Mouse (Mus musculus) layer of hippocampus, adult 9-11 months (tissue): ENCODE data around the gene Olfr129.

Experiments
- DNase-seq: peaks from one replicate; pipeline ENCODE4 v3.0.0; 2022

Gene Olfr129

DNA sequence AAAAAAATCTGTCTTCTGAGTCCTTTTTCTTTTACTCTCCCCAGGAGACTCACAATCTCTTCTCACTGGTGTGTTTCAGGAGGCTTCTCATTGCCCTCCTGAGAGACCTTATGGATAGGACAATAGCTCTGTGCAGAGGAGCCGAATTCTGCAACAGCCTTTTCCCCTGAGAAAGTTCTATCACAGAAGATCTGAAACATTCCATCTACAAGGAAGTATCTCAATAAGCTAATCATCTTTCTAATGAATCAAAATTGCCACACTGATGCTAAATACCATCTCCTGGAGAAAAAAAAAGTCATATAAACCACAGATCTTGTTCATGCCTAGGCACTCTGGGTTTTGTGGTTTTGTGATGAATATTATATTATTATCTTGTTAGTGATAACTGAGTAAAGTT lies at the start of gene Olfr129:
Gene Olfr129, minus strand, starts transcription at position 101 of the 400 bp plus-strand sequence.
- no peak for DNase-seq

DNA sequence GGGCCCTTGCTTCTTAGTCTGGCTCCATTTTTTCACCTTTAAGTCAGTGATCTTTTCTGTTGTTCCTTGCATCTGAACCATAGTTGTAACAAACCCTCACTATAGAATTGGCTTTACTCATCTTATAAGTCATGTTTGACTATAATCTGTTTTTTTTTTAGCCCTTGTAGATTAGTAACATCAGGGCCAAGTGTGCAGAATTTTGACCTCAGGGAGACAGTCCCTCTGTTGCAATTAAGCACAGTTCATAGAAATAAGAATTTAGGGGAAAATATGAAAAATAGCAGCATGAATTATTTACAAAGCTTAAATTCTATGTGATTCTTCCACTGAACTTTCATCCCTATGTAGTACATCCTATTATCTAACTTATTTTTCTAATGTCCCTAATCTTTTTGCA lies 28.7 kb upstream of the Olfr129 start, which contains the start of gene Olfr131:
Gene Olfr131, minus strand, starts transcription at position 101 of the 400 bp plus-strand sequence.
- DNase-seq: no peak

DNA sequence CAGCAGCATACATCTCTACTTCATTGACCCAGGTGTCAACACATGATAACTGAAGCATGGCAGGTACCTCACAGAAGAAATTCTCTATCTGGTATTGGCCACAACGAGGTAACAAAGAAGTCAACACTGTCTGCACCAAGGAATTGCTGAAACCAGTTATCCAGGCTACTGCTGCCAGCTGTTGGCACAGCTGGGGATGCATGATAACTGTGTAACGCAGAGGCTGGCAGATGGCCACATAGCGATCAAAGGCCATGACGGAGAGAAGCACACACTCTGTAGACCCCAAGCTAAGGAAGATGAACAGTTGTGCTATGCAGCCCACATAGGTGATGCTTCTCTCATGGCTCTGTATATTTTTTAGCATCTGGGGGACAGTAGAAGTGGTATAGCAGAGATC lies 22.5 kb upstream of the Olfr129 start:
- no peak for DNase-seq

DNA sequence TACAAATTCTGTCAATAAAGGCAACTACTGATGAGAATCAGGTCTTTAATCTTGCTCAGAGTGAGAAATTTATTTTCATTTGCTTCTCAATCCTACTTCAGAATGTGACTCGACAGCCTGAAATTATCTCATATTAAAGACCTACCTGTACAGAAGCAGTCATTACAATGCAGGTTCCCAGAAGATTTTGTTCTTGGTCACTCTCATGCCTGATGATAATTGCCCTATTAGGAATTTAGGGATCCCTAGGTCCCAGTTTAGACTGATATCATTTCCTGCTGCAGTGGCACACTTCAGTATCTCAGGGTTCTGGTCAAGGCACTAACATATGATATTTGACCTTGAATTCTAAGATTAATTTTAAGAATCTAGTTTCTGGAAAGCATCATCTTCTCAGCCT lies 3.7 kb upstream of the Olfr129 start, which contains the start of gene Olfr130:
Gene Olfr130, plus strand, starts transcription at position 301 of the 400 bp plus-strand sequence.
- no peak for DNase-seq

DNA sequence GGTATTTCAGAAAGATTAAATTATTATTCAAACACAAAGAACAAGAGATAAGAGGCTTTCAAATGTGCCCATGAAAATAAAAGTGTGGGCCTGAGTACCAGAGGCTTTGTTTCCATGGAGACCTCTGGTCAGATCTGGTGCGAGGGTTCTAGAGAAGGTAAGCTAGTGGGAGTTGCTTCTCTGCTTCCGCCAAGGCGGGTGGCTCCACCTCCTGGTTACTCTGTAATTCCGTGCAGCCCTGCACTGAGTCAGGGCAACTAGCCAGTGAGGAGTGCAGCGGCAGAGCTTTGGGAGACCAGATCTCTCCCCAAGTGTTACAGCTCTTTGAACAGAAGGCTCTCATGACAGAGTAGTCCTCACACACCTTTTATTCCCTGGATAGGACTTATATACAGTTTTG lies 33.6 kb downstream of the Olfr129 start:
- no peak for DNase-seq

DNA sequence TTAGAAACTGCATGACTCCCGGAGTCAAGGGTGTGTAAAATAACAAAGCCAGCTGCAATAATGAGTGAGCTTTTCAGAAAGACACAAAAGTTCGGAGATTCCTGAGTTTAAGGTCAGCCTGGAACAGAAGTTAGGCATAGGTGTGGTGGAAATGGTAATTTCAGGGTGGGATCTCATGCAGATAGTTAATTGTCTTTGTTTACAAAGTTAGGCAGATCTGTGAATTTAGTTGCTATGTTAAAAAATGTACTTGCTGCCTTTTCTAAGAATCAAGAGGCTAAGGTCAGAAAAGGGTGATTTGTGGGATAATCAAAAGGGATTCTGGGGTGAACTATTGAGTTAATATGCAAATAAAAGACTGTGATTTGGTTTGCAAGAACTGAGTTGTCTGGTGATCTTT lies 43.5 kb downstream of the Olfr129 start:
- no peak for DNase-seq

DNA sequence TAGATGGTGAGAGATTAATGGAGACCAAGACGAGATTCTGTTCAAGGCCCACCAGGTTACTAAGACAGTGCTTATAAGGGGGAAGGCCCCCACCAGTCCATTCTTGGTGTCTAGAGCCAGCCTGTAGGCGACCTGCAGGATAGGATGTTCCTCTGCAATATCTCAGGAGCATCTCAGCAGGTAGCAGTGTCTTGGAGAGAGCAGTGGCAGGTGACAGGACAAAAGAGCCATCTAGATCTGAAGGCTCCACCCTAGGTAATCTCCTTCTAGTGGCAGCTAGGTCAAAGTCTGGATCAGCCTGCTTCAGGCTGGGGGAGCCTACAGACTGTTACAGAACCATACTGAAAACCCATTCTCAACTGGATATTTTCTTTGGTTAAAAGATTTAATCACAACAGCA lies 54.9 kb downstream of the Olfr129 start:
- DNase-seq: no peak
